8 mouse cellular contexts compared by ENCODE assay signal in the genomic region with DNA sequence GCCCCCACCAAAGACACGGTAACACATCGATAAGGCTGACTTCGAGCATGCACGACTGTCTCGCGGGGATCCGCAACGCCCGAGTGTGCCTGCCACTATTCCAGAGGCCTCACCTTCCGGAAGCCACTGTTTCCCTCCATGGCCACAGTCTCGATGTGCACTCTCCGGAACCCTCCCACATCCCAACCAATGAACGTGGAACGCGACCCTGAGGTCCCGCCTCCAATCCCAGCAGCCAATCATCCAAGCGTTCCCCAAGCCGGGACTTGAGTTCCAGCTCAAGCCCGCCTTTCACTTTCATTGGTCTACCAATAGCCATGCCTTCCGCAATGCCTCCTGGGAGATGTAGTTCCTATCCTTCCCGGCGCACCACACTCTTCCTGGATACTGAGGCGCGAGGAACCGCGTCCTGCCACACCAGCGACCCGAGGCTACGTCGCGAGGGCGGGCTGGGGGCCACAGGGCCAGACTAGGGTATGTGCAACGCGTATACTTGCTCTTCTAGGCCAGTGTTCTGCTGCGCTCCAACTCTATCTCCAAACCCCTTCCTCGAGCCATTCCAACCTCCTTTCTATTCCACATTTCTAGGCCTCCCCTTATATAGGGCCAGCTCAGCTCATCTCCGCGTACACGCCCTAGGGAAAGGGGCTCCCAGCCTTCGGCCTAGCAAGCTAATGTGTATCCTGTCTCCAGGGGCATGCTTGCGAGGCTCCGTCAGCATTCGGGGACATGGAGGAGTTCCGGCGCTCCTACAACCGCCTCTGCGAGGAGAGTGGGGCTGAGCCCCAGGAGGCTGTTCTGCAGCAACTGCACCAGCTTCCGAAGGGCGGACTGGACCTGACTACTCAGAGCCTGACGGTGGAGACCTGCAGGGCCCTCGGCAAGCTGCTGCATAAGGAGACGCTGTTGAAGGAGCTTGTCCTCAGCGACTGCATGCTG. TPM values are rescaled to one million over a fixed set of nuclear protein-coding genes. Genes with fewer than 3 reads are reported as not detected.
DNase-seq lines count a peak whose midpoint lies in the region; ATAC-seq and TF ChIP-seq lines count a peak whose summit lies in the region.

A gene (minus strand): TSS at position 159 of the 939 bp plus-strand sequence.
A gene (plus strand): TSS at position 346 of the 939 bp plus-strand sequence.

- WGBS in hindbrain, embryonic 10.5 days: 4% methylated on average over 53 of the region's 53 CpGs
- 1% methylated on average over 50 of the region's 53 CpGs for WGBS in lung, postnatal 0 days

- H3K27me3 ChIP-seq in hindbrain, embryonic 10.5 days (ENCODE audit: insufficient read depth, poor library complexity, severe bottlenecking): no peaks in the 10 kb centered on the region
- no peaks in the 10 kb centered on the region for H3K27me3 ChIP-seq in lung, postnatal 0 days (replicated peaks; ENCODE audit: insufficient read depth, low read length)

- peak within 1 kb of the TSS; percentile 81 for H3K27ac ChIP-seq in hindbrain, embryonic 10.5 days
- H3K27ac ChIP-seq in lung, postnatal 0 days (ENCODE audit: low read length): peak within 1 kb of the TSS; percentile 78

- H3K4me2 ChIP-seq in lung, postnatal 0 days (replicated peaks; ENCODE audit: low read depth, low read length): peak within 1 kb of the TSS; percentile 91

- peaks cover 66% of the 10 kb centered on the region for H3K36me3 ChIP-seq in hindbrain, embryonic 10.5 days
- peaks cover 2% of the 10 kb centered on the region; the same call in 1 of the 2 replicates for H3K36me3 ChIP-seq in lung, postnatal 0 days (ENCODE audit: insufficient read depth, low read length)

- peak; percentile 99 for DNase-seq in MN1 (ENCODE audit: low spot score)
- DNase-seq in cerebellum, adult 9-10 months: peak; percentile 98
- peak; percentile 98 for DNase-seq in hindbrain, embryonic 10.5 days (ENCODE audit: low spot score)
- peak; percentile 98 for DNase-seq in layer of hippocampus, adult 9-11 months
- peak; percentile 99 for DNase-seq in lung, postnatal 0 days (ENCODE audit: low spot score)
- peak; percentile 88 for DNase-seq in ovary, postnatal 14 days (ENCODE audit: low spot score)
- peak; percentile 97 for DNase-seq in thymus, postnatal 14 days

- peak within 1 kb of the TSS; percentile 30 for H3K9ac ChIP-seq in lung, postnatal 0 days (replicated peaks; ENCODE audit: low read depth)

- no peak for TF ChIP-seq EP300 in lung, postnatal 0 days (IDR thresholded peaks at IDR 0.05)

- no peak for TF ChIP-seq CTCF in lung, postnatal 0 days (IDR thresholded peaks at IDR 0.05)

- peak within 1 kb of the TSS; percentile 63 for H3K4me3 ChIP-seq in hindbrain, embryonic 10.5 days
- H3K4me3 ChIP-seq in lung, postnatal 0 days (ENCODE audit: low read depth, low read length): peak within 1 kb of the TSS; percentile 50

- peak; percentile 95 for ATAC-seq in frontal cortex, adult (ENCODE audit: low TSS enrichment)
- ATAC-seq in lung, postnatal 0 days: peak; percentile 95

- no peaks in the 10 kb centered on the region for H3K9me3 ChIP-seq in hindbrain, embryonic 10.5 days
- no peaks in the 10 kb centered on the region for H3K9me3 ChIP-seq in lung, postnatal 0 days (ENCODE audit: low read length)

- peaks cover 47% of the 10 kb centered on the region for H3K4me1 ChIP-seq in hindbrain, embryonic 10.5 days (replicated peaks)
- peaks cover 9% of the 10 kb centered on the region; the same call in 1 of the 2 replicates for H3K4me1 ChIP-seq in lung, postnatal 0 days (ENCODE audit: insufficient read depth, low read depth, low read length)

RNA-seq across cellular contexts. Expression of the first gene that starts in this region (rescaled TPM):
- polyA plus RNA-seq in hindbrain, embryonic 10.5 days (2016; fragmentation: Nextera tagmentation; extraction: Ambion mirVana): 129 and 137 TPM in 2 replicates
- 102 and 112 TPM in 2 replicates for polyA plus RNA-seq in lung, postnatal 0 days (2015; fragmentation: Nextera tagmentation; extraction: Ambion mirVana)

RNA-seq across cellular contexts. Expression of the second gene that starts in this region (rescaled TPM):
- polyA plus RNA-seq in hindbrain, embryonic 10.5 days (2016; fragmentation: Nextera tagmentation; extraction: Ambion mirVana): 55.8 and 57.7 TPM in 2 replicates
- polyA plus RNA-seq in lung, postnatal 0 days (2015; fragmentation: Nextera tagmentation; extraction: Ambion mirVana): 37.3 and 41.4 TPM in 2 replicates

Comparison
In these comparisons a context has a peak if more than half of its experiments do, and no peak if none do; other contexts are left out.
1. Peak in every context shown above with its lines: DNase-seq, ATAC-seq, H3K4me3 ChIP-seq and H3K27ac ChIP-seq.